Comparison of ENCODE assay signal across 8 mouse cellular contexts in the genomic region with DNA sequence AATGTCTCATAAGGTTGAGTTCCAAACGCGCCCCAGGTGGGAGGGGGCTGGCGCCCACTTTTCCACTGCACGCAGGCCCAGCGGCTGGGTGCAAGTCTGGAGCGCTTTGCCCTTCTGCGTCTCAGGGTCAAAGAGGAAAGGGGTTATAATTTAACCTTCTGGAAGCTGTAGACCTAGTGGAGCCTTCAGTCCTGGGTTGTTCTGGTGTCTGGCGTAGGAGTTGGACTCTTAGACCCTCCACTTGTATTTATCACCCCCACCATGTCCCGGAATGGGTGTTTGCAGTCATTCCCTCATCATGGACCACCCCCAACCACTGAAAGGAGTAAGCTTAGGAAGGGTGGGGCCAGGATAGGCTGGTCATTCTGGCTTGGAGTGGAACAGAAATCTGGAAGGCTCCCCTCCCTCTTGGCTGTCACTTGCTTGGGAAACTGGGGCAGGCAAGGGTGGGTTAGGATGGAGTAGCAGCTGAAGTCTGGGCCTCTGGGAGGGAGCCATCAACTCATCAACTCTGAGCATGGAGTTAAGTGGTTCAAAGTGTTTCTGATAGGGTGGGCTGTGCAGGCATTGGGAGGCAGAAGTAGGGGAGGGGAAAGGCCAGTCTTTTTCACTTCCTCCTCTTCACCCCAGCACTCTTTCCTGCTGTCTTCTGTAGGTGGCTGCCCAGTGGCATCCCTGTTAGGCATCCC. TPM values are rescaled to one million over a fixed set of nuclear protein-coding genes. Genes with fewer than 3 reads are reported as not detected.
DNase-seq lines count a peak whose midpoint lies in the region; ATAC-seq and TF ChIP-seq lines count a peak whose summit lies in the region.

No protein-coding gene starts in this region.

- H3K4me2 ChIP-seq in embryonic facial prominence, embryonic 12.5 days (replicated peaks), result peak overlapping the region; percentile 99
- H3K4me2 ChIP-seq in hindbrain, embryonic 13.5 days, result peak overlapping the region; percentile 83
- H3K4me2 ChIP-seq in liver, embryonic 15.5 days, result peak overlapping the region; percentile 69

- WGBS in embryonic facial prominence, embryonic 12.5 days, result 53% methylated on average over 9 of the region's 9 CpGs
- WGBS in hindbrain, embryonic 13.5 days, result 44% methylated on average over 9 of the region's 9 CpGs
- 13% methylated on average over 9 of the region's 9 CpGs for WGBS in liver, embryonic 15.5 days (ENCODE audit: insufficient replicate concordance)

- peaks cover 8% of the 10 kb centered on the region; the same call in 1 of the 2 replicates for H3K4me1 ChIP-seq in embryonic facial prominence, embryonic 12.5 days
- H3K4me1 ChIP-seq in hindbrain, embryonic 13.5 days (replicated peaks), result peaks cover 42% of the 10 kb centered on the region
- H3K4me1 ChIP-seq in liver, embryonic 15.5 days (replicated peaks), result peaks cover 45% of the 10 kb centered on the region

- H3K4me3 ChIP-seq in left cerebral cortex, adult 2 months, result peak overlapping the region; percentile 85
- H3K4me3 ChIP-seq in embryonic facial prominence, embryonic 12.5 days, result peak overlapping the region; percentile 58; the same call in 1 of the 2 replicates
- peak overlapping the region; percentile 74 for H3K4me3 ChIP-seq in hindbrain, embryonic 13.5 days
- peak overlapping the region; percentile 56 for H3K4me3 ChIP-seq in liver, embryonic 15.5 days (replicated peaks)

- no peak overlapping the region for H3K9ac ChIP-seq in embryonic facial prominence, embryonic 12.5 days
- peak overlapping the region; percentile 76; the same call in 1 of the 2 replicates for H3K9ac ChIP-seq in hindbrain, embryonic 13.5 days
- peak overlapping the region; percentile 40; the same call in 1 of the 2 replicates for H3K9ac ChIP-seq in liver, embryonic 15.5 days

- no peak for ATAC-seq in embryonic facial prominence, embryonic 12.5 days (ENCODE audit: insufficient number of reproducible peaks, insufficient read depth, low FRiP score, low TSS enrichment)
- ATAC-seq in hindbrain, embryonic 13.5 days (ENCODE audit: low FRiP score), result no peak
- ATAC-seq in liver, embryonic 15.5 days (ENCODE audit: insufficient read depth), result no peak

- TF ChIP-seq CTCF in left cerebral cortex, adult 2 months (IDR thresholded peaks at IDR 0.05), result no peak

- DNase-seq in left cerebral cortex, adult 2 months (ENCODE audit: extremely low spot score in 1 of 2, low spot score in 2 of 2), result peak in 1 of 2 experiments; percentile 10
- DNase-seq in left cerebral cortex, postnatal 4 days, result no peak
- no peak for DNase-seq in right cerebral cortex, adult 2 months (ENCODE audit: low spot score in 2 of 2)
- DNase-seq in adrenal gland, postnatal 36 days, result no peak
- no peak for DNase-seq in layer of hippocampus, postnatal 14 days (ENCODE audit: low spot score in 2 of 2)

- intact Hi-C loops in left cerebral cortex, adult 2 months (cut with DNase I), result loop anchor here (2.0 to 5.0 kb wide), 3 partner anchors 13 to 95 kb away; a partner anchor contains a TSS
- intact Hi-C loops in left cerebral cortex, postnatal 4 days (cut with DNase I), result no loop called here

- no peaks in the 10 kb centered on the region for H3K36me3 ChIP-seq in embryonic facial prominence, embryonic 12.5 days
- H3K36me3 ChIP-seq in hindbrain, embryonic 13.5 days, result no peaks in the 10 kb centered on the region
- H3K36me3 ChIP-seq in liver, embryonic 15.5 days (replicated peaks), result no peaks in the 10 kb centered on the region

- peaks cover 52% of the 10 kb centered on the region for H3K27me3 ChIP-seq in embryonic facial prominence, embryonic 12.5 days
- peaks cover 70% of the 10 kb centered on the region for H3K27me3 ChIP-seq in hindbrain, embryonic 13.5 days
- H3K27me3 ChIP-seq in liver, embryonic 15.5 days, result peaks cover 47% of the 10 kb centered on the region

- H3K27ac ChIP-seq in left cerebral cortex, adult 2 months, result peak overlapping the region; percentile 95
- H3K27ac ChIP-seq in embryonic facial prominence, embryonic 12.5 days, result no peak overlapping the region
- no peak overlapping the region for H3K27ac ChIP-seq in hindbrain, embryonic 13.5 days
- H3K27ac ChIP-seq in liver, embryonic 15.5 days (replicated peaks), result peak overlapping the region; percentile 38; the same call in 1 of the 2 replicates

- H3K9me3 ChIP-seq in embryonic facial prominence, embryonic 12.5 days, result no peaks in the 10 kb centered on the region
- no peaks in the 10 kb centered on the region for H3K9me3 ChIP-seq in hindbrain, embryonic 13.5 days
- no peaks in the 10 kb centered on the region for H3K9me3 ChIP-seq in liver, embryonic 15.5 days (replicated peaks)

RNA-seq across cellular contexts. Expression of a gene that starts 0.9 kb away (rescaled TPM):
- total RNA-seq in left cerebral cortex, adult 2 months (2021), result 100 to 1,000 TPM; 186 to 209 TPM
- 10 to 100 TPM; 34.8 to 39.1 TPM for total RNA-seq in left cerebral cortex, postnatal 4 days (2021)
- polyA plus RNA-seq in embryonic facial prominence, embryonic 12.5 days (2016; fragmentation: Nextera tagmentation; extraction: Ambion mirVana), result 0.97 and 1.8 TPM in 2 replicates
- polyA plus RNA-seq in hindbrain, embryonic 13.5 days (2015; fragmentation: Nextera tagmentation; extraction: Ambion mirVana), result 3.1 and 3.3 TPM in 2 replicates
- polyA plus RNA-seq in liver, embryonic 15.5 days (2015; fragmentation: Nextera tagmentation; extraction: Ambion mirVana), result 5.7 and 6.2 TPM in 2 replicates
- total RNA-seq in adrenal gland, postnatal 36 days (2021), result 10 to 100 TPM; 16.4 to 17.3 TPM
- total RNA-seq in layer of hippocampus, postnatal 14 days (2021), result 100 to 1,000 TPM; 120 to 128 TPM

RNA-seq across cellular contexts. Expression of a gene that starts 36.5 kb away (rescaled TPM):
- total RNA-seq in left cerebral cortex, adult 2 months (2021), result 1 to 10 TPM; 2.2 to 2.7 TPM
- total RNA-seq in left cerebral cortex, postnatal 4 days (2021), result 1 to 10 TPM; 1.5 to 2.0 TPM
- 0.95 and 1.1 TPM in 2 replicates for polyA plus RNA-seq in embryonic facial prominence, embryonic 12.5 days (2016; fragmentation: Nextera tagmentation; extraction: Ambion mirVana)
- polyA plus RNA-seq in hindbrain, embryonic 13.5 days (2015; fragmentation: Nextera tagmentation; extraction: Ambion mirVana), result 0.87 and 1.3 TPM in 2 replicates
- polyA plus RNA-seq in liver, embryonic 15.5 days (2015; fragmentation: Nextera tagmentation; extraction: Ambion mirVana), result 0.08 TPM in 1 of 2 replicates, not detected in the other
- not detected for total RNA-seq in adrenal gland, postnatal 36 days (2021)
- total RNA-seq in layer of hippocampus, postnatal 14 days (2021), result 1 to 10 TPM; 1.4 TPM

RNA-seq across cellular contexts. Expression of a gene that starts 39.6 kb away (rescaled TPM):
- 10 to 100 TPM; 14.0 to 14.1 TPM for total RNA-seq in left cerebral cortex, adult 2 months (2021)
- total RNA-seq in left cerebral cortex, postnatal 4 days (2021), result 10 to 100 TPM; 19.0 to 24.2 TPM
- 13.5 and 13.8 TPM in 2 replicates for polyA plus RNA-seq in embryonic facial prominence, embryonic 12.5 days (2016; fragmentation: Nextera tagmentation; extraction: Ambion mirVana)
- polyA plus RNA-seq in hindbrain, embryonic 13.5 days (2015; fragmentation: Nextera tagmentation; extraction: Ambion mirVana), result 21.3 and 22.3 TPM in 2 replicates
- 4.2 and 4.7 TPM in 2 replicates for polyA plus RNA-seq in liver, embryonic 15.5 days (2015; fragmentation: Nextera tagmentation; extraction: Ambion mirVana)
- total RNA-seq in adrenal gland, postnatal 36 days (2021), result 1 to 10 TPM; 3.5 to 5.9 TPM
- total RNA-seq in layer of hippocampus, postnatal 14 days (2021), result 10 to 100 TPM; 11.2 to 16.1 TPM

RNA-seq across cellular contexts. Expression of a gene that starts 46.4 kb away (rescaled TPM):
- 1 to 10 TPM; 1.7 to 2.9 TPM for total RNA-seq in left cerebral cortex, adult 2 months (2021)
- 1 to 10 TPM; 1.4 to 2.0 TPM for total RNA-seq in left cerebral cortex, postnatal 4 days (2021)
- polyA plus RNA-seq in embryonic facial prominence, embryonic 12.5 days (2016; fragmentation: Nextera tagmentation; extraction: Ambion mirVana), result not detected in 2 replicates
- polyA plus RNA-seq in hindbrain, embryonic 13.5 days (2015; fragmentation: Nextera tagmentation; extraction: Ambion mirVana), result 0.40 and 0.58 TPM in 2 replicates
- not detected in 2 replicates for polyA plus RNA-seq in liver, embryonic 15.5 days (2015; fragmentation: Nextera tagmentation; extraction: Ambion mirVana)
- total RNA-seq in adrenal gland, postnatal 36 days (2021), result not detected
- total RNA-seq in layer of hippocampus, postnatal 14 days (2021), result 1 to 10 TPM in 1 of 2 experiments, under 1 TPM in 1; 0.69 to 1.4 TPM

RNA-seq across cellular contexts. Expression of a gene that starts 55.8 kb away (rescaled TPM):
- total RNA-seq in left cerebral cortex, adult 2 months (2021), result 10 to 100 TPM; 49.6 to 50.0 TPM
- total RNA-seq in left cerebral cortex, postnatal 4 days (2021), result 10 to 100 TPM; 22.9 to 23.2 TPM
- polyA plus RNA-seq in embryonic facial prominence, embryonic 12.5 days (2016; fragmentation: Nextera tagmentation; extraction: Ambion mirVana), result 4.0 and 4.2 TPM in 2 replicates
- polyA plus RNA-seq in hindbrain, embryonic 13.5 days (2015; fragmentation: Nextera tagmentation; extraction: Ambion mirVana), result 3.6 and 4.3 TPM in 2 replicates
- polyA plus RNA-seq in liver, embryonic 15.5 days (2015; fragmentation: Nextera tagmentation; extraction: Ambion mirVana), result 1.8 and 1.9 TPM in 2 replicates
- 10 to 100 TPM; 68.8 to 72.2 TPM for total RNA-seq in adrenal gland, postnatal 36 days (2021)
- total RNA-seq in layer of hippocampus, postnatal 14 days (2021), result 10 to 100 TPM; 50.8 to 53.8 TPM

Comparison
In these comparisons a context has a peak if more than half of its experiments do, and no peak if none do; other contexts are left out.
1. H3K27ac ChIP-seq: peak in left cerebral cortex, adult 2 months (single experiment) and liver, embryonic 15.5 days (single experiment); none in embryonic facial prominence, embryonic 12.5 days (single experiment) and hindbrain, embryonic 13.5 days (single experiment).
2. Peak in every context shown above with its lines, with median percentiles within 50 percentile points of each other: H3K4me3 ChIP-seq and H3K4me2 ChIP-seq.